Mouse (Mus musculus): Measurements from ENCODE around the gene Rnf126.

Rnf126 gene

GRCm38 (mm10) chr10:79766508-79767325 lies at the start of gene Rnf126:
TSS of gene Rnf126 (minus strand) at chr10:79766952.
- peak; percentile 100 for DNase-seq

GRCm38 (mm10) chr10:79815671-79816494 lies 49.1 kb upstream of the Rnf126 start:
- DNase-seq, result peak; percentile 93

GRCm38 (mm10) chr10:79814271-79814842 lies 47.6 kb upstream of the Rnf126 start:
- peak; percentile 87 for DNase-seq

- peak; percentile 78 for DNase-seq
These were observed 45.2 kb upstream of the Rnf126 start for GRCm38 (mm10) chr10:79811736-79812637.

- no peak for DNase-seq
These were observed 42.0 kb upstream of the Rnf126 start for GRCm38 (mm10) chr10:79808728-79809127.

- no peak for DNase-seq
These were observed 41.1 kb upstream of the Rnf126 start for GRCm38 (mm10) chr10:79807826-79808225.

GRCm38 (mm10) chr10:79806972-79807371 lies 40.2 kb upstream of the Rnf126 start:
- no peak for DNase-seq

- no peak for DNase-seq
These were observed 39.6 kb upstream of the Rnf126 start for GRCm38 (mm10) chr10:79806331-79806730.

GRCm38 (mm10) chr10:79805636-79806035 lies 38.9 kb upstream of the Rnf126 start:
- peak; percentile 78 for DNase-seq

GRCm38 (mm10) chr10:79803716-79804323 lies 37.1 kb upstream of the Rnf126 start:
- DNase-seq, result no peak

- DNase-seq, result peak; percentile 90
These were observed 35.7 kb upstream of the Rnf126 start for GRCm38 (mm10) chr10:79802331-79802971.

GRCm38 (mm10) chr10:79801837-79802236 lies 35.1 kb upstream of the Rnf126 start:
- DNase-seq, result peak; percentile 85

GRCm38 (mm10) chr10:79800508-79800907 lies 33.8 kb upstream of the Rnf126 start:
- no peak for DNase-seq

- peak; percentile 79 for DNase-seq
These were observed 31.7 kb upstream of the Rnf126 start for GRCm38 (mm10) chr10:79798289-79798928.

- no peak for DNase-seq
These were observed 30.6 kb upstream of the Rnf126 start for GRCm38 (mm10) chr10:79797326-79797725.

- DNase-seq, result no peak
These were observed 29.2 kb upstream of the Rnf126 start for GRCm38 (mm10) chr10:79795905-79796304.

- peak; percentile 91 for DNase-seq
These were observed 27.8 kb upstream of the Rnf126 start for GRCm38 (mm10) chr10:79794491-79794931.

- DNase-seq, result no peak
These were observed 27.2 kb upstream of the Rnf126 start for GRCm38 (mm10) chr10:79793738-79794490.

GRCm38 (mm10) chr10:79793051-79793737 lies 26.4 kb upstream of the Rnf126 start, which contains the start of gene Palm:
TSS of gene Palm (plus strand) at chr10:79793572.
- DNase-seq, result peak; percentile 90

All from kidney, adult 11 months (tissue).